Mouse (Mus musculus): ENCODE results near the gene Psmb7.

- TF ChIP-seq CTCF (IDR thresholded peaks at IDR 0.05; ENCODE audit: low read depth, low read length) (no peak), POLR2A (IDR thresholded peaks at IDR 0.05; ENCODE audit: borderline replicate concordance, low read depth, low read length) (no peak)
Observed at GRCm38 (mm10) chr2:38542366-38542765, 101.5 kb downstream of the Psmb7 start.
